Mouse (Mus musculus): Measurements from ENCODE around the gene Slc46a2.

GRCm38 (mm10) chr4:59917966-59918365 is 3.1 kb upstream of the Slc46a2 start:
- TF ChIP-seq TAL1 (conservative IDR thresholded peaks at IDR 0.05; ENCODE audit: low read depth, low read length), result no peak
- no peak for TF ChIP-seq CTCF (IDR thresholded peaks at IDR 0.05; ENCODE audit: low read depth, low read length)
- TF ChIP-seq POLR2AphosphoS5 (IDR thresholded peaks at IDR 0.05; ENCODE audit: insufficient replicate concordance, low read depth, low read length), result no peak
